Mouse (Mus musculus) gonadal fat pad, adult 2 months (tissue): ENCODE measurements around the gene Mta2. TPM values are rescaled to one million over a fixed set of nuclear protein-coding genes. Genes with fewer than 3 reads are reported as not detected.
A peak's percentile ranks its signal among the peaks of the same experiment; 100 is the strongest.

Experiments used
- DNase-seq: peaks from one replicate; pipeline ENCODE4 v3.0.0-alpha.2; 2012; ENCODE audit warnings: low read depth
- polyA plus RNA-seq: library from polyadenylated mRNA; depleted of rRNA; stranded (reverse); fragments of >200 nt; gene quantifications from 2 replicates; pipeline ENCODE4 v1.2.3, GENCODE M21; 2012

The Mta2 gene
- polyA plus RNA-seq, 1 experiment = 21.9 TPM

DNA sequence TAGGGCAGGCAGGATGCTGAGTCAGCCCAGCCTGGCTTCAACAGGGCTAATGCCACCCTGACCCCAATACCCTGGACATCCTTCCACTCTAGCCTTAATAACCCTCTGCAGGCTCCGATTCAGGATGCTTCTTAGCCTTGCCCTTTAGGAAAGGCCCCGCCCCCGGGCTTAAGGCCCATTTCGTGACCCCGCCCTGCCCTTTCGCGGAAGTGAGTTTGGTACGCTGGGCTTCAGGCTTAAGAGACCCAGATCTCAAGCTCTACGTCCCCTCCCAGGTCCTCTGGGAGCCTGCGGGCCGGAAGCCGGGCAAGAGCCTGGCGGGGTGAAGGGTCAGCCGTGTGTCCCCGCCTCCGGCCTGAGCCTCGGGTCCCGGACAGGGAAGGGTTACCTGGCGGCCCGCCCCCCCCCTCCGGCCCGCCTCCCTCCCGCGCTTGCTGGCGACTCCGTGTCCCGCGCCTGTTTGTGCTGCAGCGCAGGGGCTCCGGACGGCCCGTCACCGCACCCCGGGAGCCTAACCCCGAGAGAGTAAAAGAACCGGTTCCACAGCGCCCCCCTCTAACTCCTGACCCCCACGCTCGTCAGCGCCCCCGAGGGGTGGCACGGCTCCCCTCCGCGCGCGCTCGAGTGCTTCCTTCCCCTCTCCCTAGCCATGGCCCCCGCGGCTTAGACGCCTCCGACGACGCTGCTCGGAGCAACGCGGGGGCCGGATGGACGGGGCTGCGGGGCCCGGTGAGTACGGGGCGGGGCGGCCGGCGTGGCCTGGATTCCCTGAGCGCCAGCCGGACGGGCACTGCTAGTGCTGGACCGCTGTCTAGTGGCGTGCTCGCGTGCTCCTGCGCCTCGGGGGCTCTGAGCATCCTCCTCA lies 12.2 kb upstream of the Mta2 start, which contains the start of the genes Rom1 and Eml3:
Rom1 (minus strand) TSS at position 133 of the 865 bp plus-strand sequence.
Eml3 (plus strand) TSS at position 329 of the 865 bp plus-strand sequence.
- DNase-seq = no peak

DNA sequence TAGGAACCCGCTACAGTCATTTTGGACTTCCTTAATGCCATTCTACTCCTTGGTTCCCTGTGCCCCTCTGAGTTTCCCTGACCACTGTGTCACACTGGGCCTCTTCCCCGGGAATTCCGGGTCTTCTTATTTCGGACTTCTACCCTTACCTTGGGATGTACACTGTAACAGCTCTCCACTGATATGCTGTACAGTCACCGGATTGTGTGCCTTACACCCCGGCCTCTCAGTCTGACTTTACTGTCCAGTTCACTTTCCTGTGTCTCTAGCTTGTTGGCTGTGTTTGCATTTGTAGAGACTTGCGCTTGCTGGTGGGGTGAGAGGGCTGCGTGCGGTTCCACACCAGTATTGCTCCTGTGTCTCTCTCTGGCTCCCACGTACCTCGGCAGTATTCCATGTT lies 11.6 kb upstream of the Mta2 start:
- no peak for DNase-seq

- no peak for DNase-seq
These were observed 10.9 kb upstream of the Mta2 start for GRCm38 (mm10) chr19:8930771-8931170.

DNA sequence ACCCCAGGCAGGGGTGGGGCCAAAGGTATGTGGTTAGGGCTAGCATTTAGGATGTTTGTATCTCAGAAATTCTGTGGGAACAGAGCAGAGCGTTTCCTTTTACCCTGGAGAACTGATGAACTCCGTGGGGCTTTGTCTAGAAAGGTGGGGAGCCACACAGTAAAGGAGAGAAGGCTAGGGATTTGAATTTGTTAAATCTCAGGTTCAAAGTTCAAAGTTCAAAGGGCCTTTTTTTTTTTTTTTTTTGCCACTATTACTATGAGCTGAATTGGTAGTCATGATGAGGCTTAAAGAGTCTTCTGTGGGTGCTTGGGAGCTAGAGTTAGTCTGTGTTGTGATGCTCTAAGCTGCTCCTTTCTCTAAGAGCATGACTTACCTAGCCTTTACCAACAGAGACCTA lies 4.9 kb upstream of the Mta2 start:
- DNase-seq = no peak

DNA sequence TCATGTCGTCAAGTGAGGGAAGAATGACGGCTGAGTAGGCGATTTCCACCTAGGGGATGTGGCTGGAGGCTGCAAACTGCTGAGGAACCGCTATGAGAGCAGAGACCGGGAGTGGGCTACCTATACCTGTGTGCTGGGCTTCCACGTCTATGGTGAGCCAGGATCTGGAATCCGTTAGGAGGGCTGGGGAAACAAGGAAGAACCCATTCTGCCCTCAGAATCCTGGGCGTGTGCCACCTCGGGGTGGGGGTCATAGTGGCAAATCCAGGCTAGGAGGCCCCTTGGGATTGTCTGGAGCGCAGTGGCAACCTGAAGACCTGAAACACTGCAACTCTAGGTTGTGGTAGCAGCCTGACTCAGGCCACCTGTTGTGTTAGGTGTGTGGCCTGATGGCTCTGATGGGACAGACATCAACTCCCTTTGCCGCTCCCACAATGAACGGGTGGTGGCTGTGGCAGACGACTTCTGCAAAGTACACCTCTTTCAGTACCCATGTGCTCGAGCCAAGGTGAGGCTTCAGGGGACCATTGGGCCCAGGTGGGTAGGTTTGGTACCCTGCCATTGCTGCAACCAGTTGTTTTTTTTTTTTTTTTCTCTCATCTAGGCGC lies 1.0 kb upstream of the Mta2 start:
- no peak for DNase-seq

DNA sequence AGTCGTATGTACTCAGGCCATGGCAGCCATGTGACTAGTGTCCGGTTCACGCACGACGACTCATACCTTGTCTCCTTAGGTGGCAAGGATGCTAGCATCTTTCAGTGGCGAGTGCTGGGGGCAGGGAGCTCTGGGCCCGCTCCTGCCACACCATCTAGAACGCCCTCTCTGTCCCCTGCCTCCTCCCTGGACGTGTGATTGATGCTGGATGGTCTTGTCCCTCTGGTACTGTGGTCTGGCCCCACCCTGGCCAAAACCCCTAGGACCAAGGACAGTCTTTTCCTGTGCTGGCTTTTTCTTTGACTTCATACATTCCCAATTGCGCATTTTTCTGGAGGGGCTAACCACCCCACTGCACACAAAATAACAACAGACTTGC lies 550 bp upstream of the Mta2 start:
- DNase-seq = no peak

DNA sequence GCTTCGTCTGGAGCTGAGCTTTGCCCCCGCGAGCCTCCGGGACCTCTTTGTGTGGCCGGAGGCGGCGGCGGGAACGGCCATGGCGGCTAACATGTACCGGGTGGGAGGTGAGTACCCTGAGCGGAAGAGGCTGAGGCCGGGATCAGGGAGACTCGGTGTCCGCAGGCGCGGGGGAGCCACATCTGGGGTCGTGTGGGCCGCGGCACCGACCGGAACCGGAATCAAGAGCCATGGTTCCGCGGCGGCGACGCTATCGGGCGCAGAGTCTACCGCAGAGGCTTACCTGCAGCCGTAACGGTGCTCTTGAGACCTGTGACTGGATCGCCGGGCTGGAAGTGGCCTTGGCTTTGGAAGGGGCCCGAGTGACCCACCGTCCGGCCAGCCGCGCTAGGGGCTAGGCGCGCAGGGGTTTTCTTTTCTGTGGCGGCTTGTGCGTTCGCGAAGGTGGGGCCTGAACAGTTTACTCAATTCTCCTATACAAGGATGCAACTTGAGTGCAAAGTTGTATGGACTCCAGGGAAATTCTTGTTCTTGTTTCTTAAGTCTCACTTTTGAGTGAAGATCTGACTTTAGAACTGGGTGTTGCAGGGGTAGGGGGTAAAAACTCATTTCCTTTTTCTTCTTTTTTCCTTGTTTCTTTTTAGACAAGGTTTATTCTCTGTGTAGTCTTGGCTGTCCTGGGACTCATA lies 745 bp downstream of the Mta2 start:
- no peak for DNase-seq

GRCm38 (mm10) chr19:8943047-8943446 lies 1.4 kb downstream of the Mta2 start:
- DNase-seq = no peak

- no peak for DNase-seq
These were observed 2.4 kb downstream of the Mta2 start for GRCm38 (mm10) chr19:8944062-8944461.

GRCm38 (mm10) chr19:8944750-8945149 lies 3.1 kb downstream of the Mta2 start:
- DNase-seq = no peak

- no peak for DNase-seq
These were observed 3.6 kb downstream of the Mta2 start for GRCm38 (mm10) chr19:8945251-8945650.

- no peak for DNase-seq
These were observed 5.3 kb downstream of the Mta2 start for GRCm38 (mm10) chr19:8946929-8947328.

DNA sequence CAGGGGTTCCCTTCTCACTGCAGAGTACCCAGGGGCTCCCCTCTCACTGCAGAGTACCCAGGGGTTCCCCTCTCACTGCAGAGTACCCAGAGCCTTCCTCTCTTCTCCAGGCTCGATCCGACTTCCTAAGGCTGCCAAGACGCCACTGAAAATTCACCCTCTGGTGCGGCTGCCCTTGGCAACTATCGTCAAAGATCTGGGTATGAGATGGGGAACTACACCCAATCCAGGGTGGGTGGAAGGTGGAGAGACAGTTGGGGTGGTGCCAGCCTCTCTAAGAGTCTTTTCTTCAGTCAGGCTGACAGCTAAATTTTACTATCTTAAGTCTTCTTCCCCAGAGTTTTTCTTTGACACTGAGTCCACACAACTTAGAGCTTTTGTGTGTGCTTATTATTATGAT lies 8.5 kb downstream of the Mta2 start:
- no peak for DNase-seq

DNA sequence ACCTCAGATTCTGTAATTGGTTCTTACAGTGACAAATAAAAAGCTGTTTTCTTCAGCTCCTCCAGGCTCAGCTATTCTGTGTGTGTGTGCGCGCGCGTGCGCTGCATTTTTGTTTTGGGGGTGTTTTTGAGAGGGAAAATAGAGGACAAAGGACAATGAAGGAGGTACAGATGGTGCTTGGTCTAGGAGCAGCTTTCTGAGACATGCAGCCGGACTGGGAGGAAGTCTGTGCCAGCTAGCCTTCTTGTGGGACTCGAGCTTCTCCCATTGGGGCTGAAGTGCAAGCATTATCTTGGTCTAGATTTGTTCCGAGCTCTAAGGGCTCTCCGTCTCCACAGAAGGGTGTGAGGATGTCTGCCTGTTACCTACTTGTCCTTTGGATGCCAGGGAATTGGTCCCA lies 10.6 kb downstream of the Mta2 start:
- no peak for DNase-seq

GRCm38 (mm10) chr19:8953135-8954039 lies 11.7 kb downstream of the Mta2 start, which contains the start of gene Tut1:
Gene Tut1 (plus strand): TSS chr19:8953847.
- DNase-seq = peak; percentile 85

DNA sequence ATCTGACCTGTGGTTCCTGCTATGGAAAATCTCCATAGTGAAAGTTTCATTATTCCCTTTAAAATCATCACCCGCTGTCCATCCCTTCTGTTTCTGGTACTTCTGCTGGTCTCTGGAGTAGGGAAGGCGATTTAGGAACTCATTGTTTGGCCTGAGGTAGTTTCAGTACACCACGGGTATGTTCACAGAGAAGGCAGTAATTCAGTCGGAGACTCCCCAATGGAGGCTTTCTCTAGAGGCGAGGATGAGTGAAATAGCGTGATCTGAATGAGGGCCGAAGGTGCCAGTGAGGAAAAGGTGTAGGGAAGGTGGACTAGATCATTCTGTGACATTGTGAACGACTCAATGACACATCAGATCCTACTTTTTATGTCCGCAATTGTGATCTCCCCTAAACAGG lies 12.5 kb downstream of the Mta2 start:
- DNase-seq = no peak

- no peak for DNase-seq
These were observed 20.6 kb downstream of the Mta2 start for GRCm38 (mm10) chr19:8962256-8962655.

DNA sequence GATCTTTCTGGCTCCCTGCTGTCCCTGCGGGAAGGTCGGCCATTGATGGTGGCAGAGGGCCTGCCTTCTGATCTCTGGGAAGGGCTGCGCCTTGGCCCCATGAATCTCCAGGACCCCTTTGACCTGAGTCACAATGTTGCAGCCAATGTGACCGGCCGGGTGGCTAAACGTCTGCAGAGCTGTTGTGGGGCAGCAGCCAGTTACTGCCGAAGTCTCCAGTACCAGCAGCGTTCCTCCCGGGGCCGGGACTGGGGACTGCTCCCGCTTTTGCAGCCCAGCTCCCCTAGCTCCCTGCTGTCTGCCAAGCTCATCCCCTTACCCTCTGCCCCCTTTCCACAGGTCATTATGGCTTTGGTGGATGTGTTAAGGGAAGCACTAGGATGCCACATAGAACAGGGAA lies 23.4 kb downstream of the Mta2 start:
- DNase-seq = no peak

- no peak for DNase-seq
These were observed 24.1 kb downstream of the Mta2 start for GRCm38 (mm10) chr19:8965771-8966170.

DNA sequence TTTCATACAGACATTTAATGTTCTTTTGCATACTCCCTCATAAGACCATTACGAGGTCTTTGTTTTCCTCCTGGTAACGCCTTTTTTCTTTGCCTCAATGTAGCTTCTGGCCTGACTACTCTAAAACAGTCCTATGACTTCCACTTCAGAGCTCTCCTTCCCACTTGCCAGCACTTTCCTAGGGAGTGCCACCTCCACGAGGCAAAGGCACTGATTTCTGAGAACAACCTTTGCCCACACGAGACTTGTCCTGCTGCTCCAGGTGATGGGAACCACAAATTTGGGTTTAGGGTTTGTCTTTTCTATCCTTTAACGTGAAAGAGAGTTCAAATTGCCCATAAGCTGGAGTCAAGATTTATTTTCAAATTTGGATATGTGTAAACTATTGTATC lies 24.5 kb downstream of the Mta2 start:
- DNase-seq = no peak

GRCm38 (mm10) chr19:8966590-8967372 lies 25.1 kb downstream of the Mta2 start, which contains the start of gene Eef1g:
Gene Eef1g (plus strand): TSS chr19:8967041.
- DNase-seq = peak; percentile 92
